Mouse (Mus musculus): ENCODE measurements around the gene Gm9376. TPM values are rescaled to one million over a fixed set of nuclear protein-coding genes. Genes with fewer than 3 reads are reported as not detected.

Gene Gm9376
- polyA plus RNA-seq, 1 experiment from 2014 or later, result not detected

- peak overlapping the region; percentile 97 for H3K27ac ChIP-seq
- H3K27me3 ChIP-seq (ENCODE audit: poor library complexity, severe bottlenecking), result peaks cover 78% of the 10 kb centered on the region
- H3K36me3 ChIP-seq (replicated peaks), result peaks cover 21% of the 10 kb centered on the region
- peak overlapping the region; percentile 87 for H3K4me3 ChIP-seq
- peaks cover 55% of the 10 kb centered on the region for H3K4me1 ChIP-seq
- DNase-seq (ENCODE audit: extremely low spot score, low spot score), result no peak
- WGBS, result 7% methylated on average over 6 of the region's 6 CpGs
- H3K9me3 ChIP-seq, result peaks cover 5% of the 10 kb centered on the region
Measured at GRCm38 (mm10) chr14:118237786-118238185, 29.0 kb upstream of the Gm9376 start.

- H3K4me3 ChIP-seq, result peak overlapping the region; percentile 7; the same call in 1 of the 2 replicates
- WGBS, result 11% methylated on average over 8 of the region's 8 CpGs
- no peak for DNase-seq (ENCODE audit: extremely low spot score, low spot score)
Measured at GRCm38 (mm10) chr14:118239351-118239750, 27.4 kb upstream of the Gm9376 start.

GRCm38 (mm10) chr14:118241416-118241815, 25.3 kb upstream of the Gm9376 start:
- H3K27ac ChIP-seq, result no peak overlapping the region
- 84% methylated on average over 2 of the region's 2 CpGs for whole genome bisulfite sequencing
- peaks cover 48% of the 10 kb centered on the region for H3K27me3 ChIP-seq (ENCODE audit: poor library complexity, severe bottlenecking)
- H3K4me3 ChIP-seq, result no peak overlapping the region
- no peak for DNase-seq (ENCODE audit: extremely low spot score, low spot score)
- H3K36me3 ChIP-seq (replicated peaks), result peaks cover 9% of the 10 kb centered on the region; the same call in 1 of the 2 replicates
- H3K9me3 ChIP-seq, result peaks cover 31% of the 10 kb centered on the region
- H3K4me1 ChIP-seq, result peaks cover 32% of the 10 kb centered on the region

More at GRCm38 (mm10) chr14:118239351-118239750, 27.4 kb upstream of the Gm9376 start:
- Histone ChIP-seq H3K27ac (no peak overlapping the region), H3K9me3 (peaks cover 21% of the 10 kb centered on the region), H3K36me3 (replicated peaks) (peaks cover 23% of the 10 kb centered on the region), H3K27me3 (ENCODE audit: poor library complexity, severe bottlenecking) (peaks cover 68% of the 10 kb centered on the region), H3K4me1 (peaks cover 52% of the 10 kb centered on the region)

GRCm38 (mm10) chr14:118253381-118253780, 13.4 kb upstream of the Gm9376 start:
- H3K27ac ChIP-seq, result no peak overlapping the region
- H3K27me3 ChIP-seq (ENCODE audit: poor library complexity, severe bottlenecking), result no peaks in the 10 kb centered on the region
- no peak for DNase-seq (ENCODE audit: extremely low spot score, low spot score)
- WGBS, result 81% methylated on average over 6 of the region's 6 CpGs
- H3K4me3 ChIP-seq, result no peak overlapping the region
- H3K4me1 ChIP-seq, result no peaks in the 10 kb centered on the region
- H3K9me3 ChIP-seq, result peaks cover 11% of the 10 kb centered on the region
- peaks cover 3% of the 10 kb centered on the region; the same call in 1 of the 2 replicates for H3K36me3 ChIP-seq (replicated peaks)

GRCm38 (mm10) chr14:118268849-118269248, 2.1 kb downstream of the Gm9376 start:
- 90% methylated on average over 4 of the region's 4 CpGs for WGBS

GRCm38 (mm10) chr14:118272594-118273555, 6.1 kb downstream of the Gm9376 start:
- WGBS, result 86% methylated on average over 6 of the region's 6 CpGs

More at GRCm38 (mm10) chr14:118268849-118269248, 2.1 kb downstream of the Gm9376 start:
- H3K9me3 ChIP-seq, result no peaks in the 10 kb centered on the region
- H3K36me3 ChIP-seq (replicated peaks), result no peaks in the 10 kb centered on the region
- no peaks in the 10 kb centered on the region for H3K4me1 ChIP-seq
- no peak for DNase-seq (ENCODE audit: extremely low spot score, low spot score)
- H3K27me3 ChIP-seq (ENCODE audit: poor library complexity, severe bottlenecking), result no peaks in the 10 kb centered on the region
- no peak overlapping the region for H3K4me3 ChIP-seq
- no peak overlapping the region for H3K27ac ChIP-seq

GRCm38 (mm10) chr14:118277704-118278498, 11.1 kb downstream of the Gm9376 start:
- no peak for DNase-seq (ENCODE audit: extremely low spot score, low spot score)
- Histone ChIP-seq H3K36me3 (replicated peaks) (no peaks in the 10 kb centered on the region), H3K27ac (no peak overlapping the region), H3K9me3 (peaks cover 14% of the 10 kb centered on the region; the same call in 1 of the 2 replicates), H3K27me3 (ENCODE audit: poor library complexity, severe bottlenecking) (no peaks in the 10 kb centered on the region), H3K4me1 (peaks cover 7% of the 10 kb centered on the region), H3K4me3 (no peak overlapping the region)
- 83% methylated on average over 7 of the region's 7 CpGs for WGBS

More at GRCm38 (mm10) chr14:118272594-118273555, 6.1 kb downstream of the Gm9376 start:
- H3K27ac ChIP-seq, result no peak overlapping the region
- no peak overlapping the region for H3K4me3 ChIP-seq
- H3K4me1 ChIP-seq, result peaks cover 7% of the 10 kb centered on the region
- DNase-seq (ENCODE audit: extremely low spot score, low spot score), result no peak
- no peaks in the 10 kb centered on the region for H3K27me3 ChIP-seq (ENCODE audit: poor library complexity, severe bottlenecking)
- no peaks in the 10 kb centered on the region for H3K36me3 ChIP-seq (replicated peaks)
- H3K9me3 ChIP-seq, result no peaks in the 10 kb centered on the region

- WGBS, result 91% methylated on average over 3 of the region's 3 CpGs
- Histone ChIP-seq H3K27ac (no peak overlapping the region), H3K9me3 (peaks cover 14% of the 10 kb centered on the region; the same call in 1 of the 2 replicates), H3K36me3 (replicated peaks) (no peaks in the 10 kb centered on the region), H3K27me3 (ENCODE audit: poor library complexity, severe bottlenecking) (no peaks in the 10 kb centered on the region), H3K4me3 (no peak overlapping the region), H3K4me1 (no peaks in the 10 kb centered on the region)
- no peak for DNase-seq (ENCODE audit: extremely low spot score, low spot score)
Measured at GRCm38 (mm10) chr14:118282272-118282671, 15.5 kb downstream of the Gm9376 start.

- H3K4me3 ChIP-seq, result no peak overlapping the region
- WGBS, result 86% methylated on average over 14 of the region's 14 CpGs
Measured at GRCm38 (mm10) chr14:118282917-118283316, 16.2 kb downstream of the Gm9376 start.

GRCm38 (mm10) chr14:118286096-118286495, 19.3 kb downstream of the Gm9376 start:
- no peaks in the 10 kb centered on the region for H3K4me1 ChIP-seq
- no peaks in the 10 kb centered on the region for H3K27me3 ChIP-seq (ENCODE audit: poor library complexity, severe bottlenecking)
- no peaks in the 10 kb centered on the region for H3K9me3 ChIP-seq
- no peaks in the 10 kb centered on the region for H3K36me3 ChIP-seq (replicated peaks)
- WGBS, result 98% methylated on average over 2 of the region's 2 CpGs
- no peak overlapping the region for H3K27ac ChIP-seq
- no peak overlapping the region for H3K4me3 ChIP-seq
- no peak for DNase-seq (ENCODE audit: extremely low spot score, low spot score)

More at GRCm38 (mm10) chr14:118282917-118283316, 16.2 kb downstream of the Gm9376 start:
- Histone ChIP-seq H3K27ac (no peak overlapping the region), H3K9me3 (peaks cover 14% of the 10 kb centered on the region; the same call in 1 of the 2 replicates), H3K4me1 (no peaks in the 10 kb centered on the region), H3K36me3 (replicated peaks) (no peaks in the 10 kb centered on the region), H3K27me3 (ENCODE audit: poor library complexity, severe bottlenecking) (no peaks in the 10 kb centered on the region)
- no peak for DNase-seq (ENCODE audit: extremely low spot score, low spot score)

GRCm38 (mm10) chr14:118289133-118289532, 22.4 kb downstream of the Gm9376 start:
- Histone ChIP-seq H3K27me3 (ENCODE audit: poor library complexity, severe bottlenecking) (no peaks in the 10 kb centered on the region), H3K36me3 (replicated peaks) (no peaks in the 10 kb centered on the region), H3K27ac (no peak overlapping the region), H3K4me3 (no peak overlapping the region), H3K4me1 (no peaks in the 10 kb centered on the region), H3K9me3 (no peaks in the 10 kb centered on the region)
- no peak for DNase-seq (ENCODE audit: extremely low spot score, low spot score)
- WGBS, result 90% methylated on average over 8 of the region's 8 CpGs

GRCm38 (mm10) chr14:118290009-118290408, 23.2 kb downstream of the Gm9376 start:
- no peaks in the 10 kb centered on the region for H3K27me3 ChIP-seq (ENCODE audit: poor library complexity, severe bottlenecking)
- 93% methylated on average over 6 of the region's 6 CpGs for WGBS
- no peak overlapping the region for H3K4me3 ChIP-seq
- no peak for DNase-seq (ENCODE audit: extremely low spot score, low spot score)
- H3K9me3 ChIP-seq, result no peaks in the 10 kb centered on the region
- no peaks in the 10 kb centered on the region for H3K4me1 ChIP-seq
- H3K36me3 ChIP-seq (replicated peaks), result no peaks in the 10 kb centered on the region
- no peak overlapping the region for H3K27ac ChIP-seq

All from forebrain, embryonic 10.5 days (tissue).